Mouse (Mus musculus): ENCODE results near the gene Cep135.

- no peak for TF ChIP-seq ZNF384 (IDR thresholded peaks at IDR 0.05; ENCODE audit: low read depth, low read length)
- no peak for TF ChIP-seq MAFK (IDR thresholded peaks at IDR 0.05; ENCODE audit: insufficient read depth, low read depth, low read length)
- TF ChIP-seq ZC3H11A (IDR thresholded peaks at IDR 0.05; ENCODE audit: borderline replicate concordance, low read depth, low read length) = no peak
- no peak for TF ChIP-seq CHD2 (IDR thresholded peaks at IDR 0.05; ENCODE audit: low read depth, low read length)
Observed at GRCm38 (mm10) chr5:76651151-76651725, 62.7 kb downstream of the Cep135 start.
